Mouse (Mus musculus) left cerebral cortex, adult 9 months (tissue): ENCODE measurements at regions not wholly inside any gene's neighbourhood (a gene's known extent, or its start where the extent isn't known, plus 50 kb on each side); places are given as distances from the start of the nearest gene placed in this dataset.

Experiments used
- DNase-seq, 2 experiments: peaks; one replicate each; pipeline ENCODE4 v3.0.0; 2022; ENCODE audit warnings: low spot score in 2 of 2

DNA sequence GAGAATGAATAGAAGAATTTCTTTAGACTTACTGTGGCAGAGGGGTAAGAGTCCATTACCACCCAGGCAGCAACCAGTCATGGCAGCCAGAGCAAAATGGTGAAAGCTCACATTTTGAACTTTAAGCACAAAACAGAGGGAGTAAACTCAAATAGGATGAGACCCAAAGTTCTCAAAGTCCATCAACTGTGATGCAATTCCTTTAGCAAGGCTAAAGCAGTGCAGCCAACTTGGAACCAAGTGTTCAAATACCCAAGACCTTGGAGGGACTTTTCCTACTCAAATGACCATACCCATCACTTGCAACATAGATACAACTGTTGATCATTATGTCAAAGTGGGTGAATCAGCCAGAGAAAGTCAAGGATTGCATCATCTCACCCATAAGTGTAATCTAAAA lies 380.1 kb downstream of the Hace1 start:
- no peak for DNase-seq

DNA sequence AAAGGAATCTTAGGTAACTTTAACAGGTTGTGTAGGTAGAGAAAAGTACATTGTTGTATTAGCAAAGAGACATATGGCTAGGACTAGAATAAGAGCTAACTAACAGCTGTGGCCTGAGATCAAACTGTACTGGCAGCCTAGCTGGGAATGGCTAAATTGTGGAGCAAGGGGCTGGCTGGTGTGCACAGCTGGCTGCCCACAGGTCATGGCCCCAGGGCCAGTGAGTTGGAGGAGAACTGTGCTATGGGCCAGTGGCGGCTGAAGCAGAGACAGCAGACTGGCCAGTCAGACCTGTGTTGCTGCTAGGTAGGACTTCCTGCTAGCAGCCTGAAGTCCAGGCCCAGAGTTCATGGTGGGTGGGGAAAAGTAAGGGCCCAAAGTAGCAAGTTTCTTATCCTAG lies 394.6 kb downstream of the Hace1 start:
- DNase-seq: no peak

DNA sequence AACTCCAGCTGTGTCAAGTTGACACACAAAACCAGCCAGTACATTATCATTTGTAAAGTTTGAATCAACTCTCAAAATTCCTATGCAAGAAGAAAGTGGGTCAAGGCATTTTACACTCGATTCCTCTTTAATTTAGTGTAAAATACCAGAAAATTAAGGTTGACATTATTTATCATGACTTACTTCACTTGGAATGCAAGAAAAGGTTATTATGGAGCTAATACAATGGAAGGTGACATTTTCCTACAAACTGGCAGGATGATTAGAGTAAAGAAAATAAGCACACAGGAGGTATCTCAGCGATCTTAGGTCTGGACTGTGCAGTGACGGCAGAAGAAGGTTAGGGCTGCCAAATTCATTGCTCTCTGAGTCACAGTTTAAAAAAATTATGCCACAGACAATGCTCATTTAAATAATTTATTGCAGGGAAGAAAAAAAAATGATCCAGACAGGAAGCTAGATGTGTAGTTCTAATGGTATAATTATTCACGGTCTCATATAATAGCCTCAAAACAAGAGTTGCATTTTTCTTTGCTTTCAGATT lies 405.2 kb downstream of the Hace1 start:
- DNase-seq: no peak

DNA sequence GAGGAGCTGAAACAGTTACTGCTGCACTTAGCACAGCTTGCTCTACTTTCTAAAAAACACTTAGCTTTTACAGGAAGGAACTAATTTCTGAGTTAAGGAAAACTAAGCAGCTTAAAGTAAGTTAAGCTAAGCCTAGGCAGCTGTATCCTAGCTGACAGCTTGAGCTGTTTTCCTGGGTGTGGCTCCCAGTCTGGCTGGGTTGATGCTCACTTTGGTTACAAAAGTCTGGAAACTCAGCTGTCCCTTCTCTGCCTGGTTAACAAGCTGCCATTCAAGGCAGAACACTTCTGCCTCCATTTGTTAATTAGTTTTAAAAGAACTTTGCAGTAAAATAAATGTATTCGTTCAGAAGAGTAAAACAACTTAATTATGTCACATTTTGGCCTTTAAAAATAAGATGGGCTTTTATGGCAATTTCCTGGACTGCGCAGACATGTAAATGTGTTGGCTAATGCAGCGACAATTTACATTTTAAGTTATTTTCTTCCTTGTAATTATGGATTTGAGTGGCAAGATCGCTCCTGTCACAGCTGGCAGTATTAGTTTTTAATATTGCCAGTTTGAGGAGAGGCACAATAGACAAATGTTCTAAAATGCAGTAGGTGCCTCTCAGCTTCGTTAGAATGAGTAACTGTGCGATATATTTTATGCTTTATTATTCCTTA lies 406.2 kb downstream of the Hace1 start:
- DNase-seq: no peak

DNA sequence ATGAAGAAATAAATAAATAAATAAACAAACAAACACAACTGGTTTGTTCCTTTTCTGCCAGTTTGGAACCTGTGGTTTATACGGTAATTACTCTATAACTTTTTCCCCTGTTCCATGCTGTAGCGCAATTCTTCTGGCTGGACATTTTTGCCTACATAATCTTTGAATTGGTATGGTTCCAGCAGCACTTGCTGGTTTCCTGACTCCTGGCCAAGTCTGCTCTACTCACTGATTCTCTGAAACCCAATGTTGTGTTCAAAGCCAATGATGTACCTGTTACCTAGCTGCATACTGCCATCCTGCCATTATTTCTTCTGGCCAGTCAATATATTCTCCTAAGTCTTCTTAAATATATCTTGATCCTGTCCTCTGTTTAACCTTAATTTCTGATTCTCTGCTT lies 408.7 kb downstream of the Hace1 start:
- no peak for DNase-seq

DNA sequence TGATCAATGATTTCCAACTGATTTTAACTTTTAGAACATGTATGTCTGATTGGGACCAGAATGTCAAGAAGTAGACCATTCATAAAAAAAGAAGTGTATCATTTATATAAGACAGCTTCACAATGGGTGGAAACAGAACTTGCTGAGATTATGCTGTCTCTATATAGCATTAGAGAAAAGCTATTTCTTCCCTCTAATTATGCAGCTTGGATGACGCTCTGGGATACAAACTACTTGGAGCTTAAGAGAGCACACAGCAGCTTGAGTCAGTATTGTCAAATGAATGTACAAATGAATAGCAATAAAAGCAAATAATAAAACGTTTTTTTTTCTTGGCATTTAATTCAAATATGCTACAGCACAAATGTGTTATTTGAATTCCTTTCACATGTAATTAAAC lies 428.7 kb downstream of the Hace1 start:
- DNase-seq: no peak

DNA sequence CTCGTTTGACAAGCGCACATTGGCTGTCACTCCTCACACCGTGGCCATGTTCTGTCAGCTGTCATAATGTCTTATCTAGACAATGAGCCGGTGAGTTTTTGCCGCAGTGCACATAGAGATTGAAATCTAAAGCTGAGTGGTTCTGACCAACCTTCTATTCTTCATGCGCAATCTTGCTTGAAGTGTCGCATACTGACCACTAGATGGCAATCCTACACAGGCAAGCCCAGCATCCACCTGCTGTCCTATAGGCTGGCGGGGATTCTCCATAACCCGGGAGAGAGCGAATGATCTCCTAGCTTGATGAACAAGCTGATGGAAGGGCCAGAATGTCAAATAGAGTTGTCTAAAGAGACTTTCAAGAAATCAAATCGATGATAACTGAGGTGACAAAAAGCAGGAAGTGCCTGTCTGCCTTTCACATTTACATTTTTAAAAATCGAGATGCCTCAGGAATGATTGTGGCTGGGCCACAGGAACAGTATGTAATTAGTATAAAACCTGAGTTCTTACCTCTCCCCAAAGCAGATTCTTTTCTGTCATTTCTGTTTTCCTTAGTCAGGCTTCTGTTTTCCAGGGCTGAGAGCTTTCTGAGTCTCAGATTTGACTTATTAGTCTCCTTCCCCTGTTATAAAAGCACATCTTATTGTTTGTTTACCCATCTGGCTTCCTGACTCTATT lies 434.4 kb downstream of the Hace1 start:
- DNase-seq: peak; percentile 27 to 80

DNA sequence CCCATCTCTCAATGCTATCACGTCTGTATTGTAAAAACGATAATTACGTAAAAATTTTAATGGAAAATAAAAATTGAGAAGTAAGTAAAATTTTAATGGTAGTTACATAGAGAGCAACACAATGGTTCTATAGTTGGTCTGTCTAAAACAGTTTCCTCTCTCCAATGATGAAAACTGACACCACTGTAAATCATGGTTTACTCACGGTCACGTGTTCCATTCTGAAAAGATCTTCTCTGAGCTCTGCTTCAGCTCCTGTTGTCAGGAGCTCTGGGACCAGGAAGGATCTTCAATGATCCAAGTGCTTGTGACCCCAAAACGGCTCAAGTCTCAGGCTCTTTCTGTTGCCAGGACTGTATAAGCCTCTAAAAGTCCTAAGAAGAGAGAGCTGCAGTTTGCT lies 435.0 kb downstream of the Hace1 start:
- no peak for DNase-seq

DNA sequence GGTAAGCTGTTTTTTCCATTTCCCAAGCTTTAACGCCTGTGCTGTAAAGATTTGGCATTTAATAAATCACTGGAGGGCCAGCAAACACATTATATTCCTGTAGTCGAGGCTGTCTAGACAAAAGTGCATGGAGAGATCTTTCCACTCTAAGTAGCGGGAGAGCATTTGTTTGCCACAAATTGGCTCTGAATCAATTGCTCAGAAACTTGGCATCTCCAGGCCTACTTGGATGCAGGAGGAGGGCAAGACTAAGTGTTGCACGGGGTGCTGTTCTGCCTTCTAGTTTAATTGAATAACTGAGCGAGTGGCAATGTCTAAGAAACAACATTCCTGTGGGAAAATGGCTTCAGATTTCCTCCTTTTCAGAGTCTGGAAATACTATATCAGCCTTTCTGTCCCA lies 438.7 kb downstream of the Hace1 start:
- DNase-seq: no peak

DNA sequence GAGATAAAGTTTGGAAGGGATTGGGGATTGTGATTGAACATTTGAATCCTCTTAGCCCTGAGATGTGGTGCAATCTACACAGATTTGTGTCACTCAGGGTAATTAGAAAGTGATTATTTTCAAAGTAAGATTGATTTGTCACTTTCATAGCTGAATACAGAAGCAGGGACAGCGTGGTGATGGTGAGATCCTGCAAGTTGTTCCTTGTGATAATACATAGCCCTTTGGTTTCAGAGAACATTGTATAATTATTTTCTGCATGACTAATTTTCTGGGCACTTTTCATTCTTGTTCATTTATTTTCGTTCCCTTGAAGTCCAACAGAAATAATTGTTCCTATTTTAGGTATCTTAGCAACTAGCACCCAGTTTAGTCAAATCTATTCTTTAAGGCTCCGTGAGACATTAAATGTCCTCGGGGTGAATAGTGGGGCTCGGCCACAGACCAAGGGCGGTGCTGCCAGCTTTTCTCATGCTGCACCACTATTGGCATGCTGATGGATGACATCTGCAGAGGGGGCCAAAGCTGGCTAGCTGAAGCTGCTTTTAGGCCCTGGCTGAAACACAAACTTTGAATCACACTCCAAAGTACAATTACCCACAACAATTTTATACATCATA lies 468.0 kb downstream of the Hace1 start:
- peak; percentile 15 to 36 for DNase-seq

DNA sequence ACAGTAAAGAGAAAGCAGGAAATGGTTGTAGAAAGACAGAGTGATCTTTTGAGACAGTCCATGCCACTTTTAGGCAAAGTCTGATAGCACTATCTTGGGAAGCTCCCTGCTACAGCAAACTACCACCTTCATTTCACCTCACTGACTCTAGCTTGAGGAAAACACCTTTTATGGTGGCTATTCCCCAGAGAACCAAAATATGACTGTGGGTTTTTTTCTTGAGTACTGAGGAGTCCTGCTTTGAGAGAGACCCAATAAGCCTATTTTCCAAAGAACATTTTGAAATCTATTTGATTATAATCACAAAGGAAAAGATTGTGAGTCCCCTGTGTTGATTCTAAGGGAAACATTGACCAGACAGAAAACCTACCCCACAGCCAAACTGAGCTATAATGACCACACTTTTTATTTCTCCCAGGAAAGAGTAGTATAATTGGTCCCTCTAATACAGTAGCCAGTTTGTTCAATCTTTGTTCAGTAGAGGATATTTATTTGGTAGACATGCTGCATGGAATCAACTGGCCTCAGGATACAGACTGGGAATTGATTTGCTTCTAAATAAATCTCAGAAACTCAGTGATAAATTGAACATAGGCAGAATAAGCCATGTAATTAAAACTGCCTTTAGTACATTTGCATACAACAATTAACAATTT lies 468.6 kb downstream of the Hace1 start:
- DNase-seq: no peak

DNA sequence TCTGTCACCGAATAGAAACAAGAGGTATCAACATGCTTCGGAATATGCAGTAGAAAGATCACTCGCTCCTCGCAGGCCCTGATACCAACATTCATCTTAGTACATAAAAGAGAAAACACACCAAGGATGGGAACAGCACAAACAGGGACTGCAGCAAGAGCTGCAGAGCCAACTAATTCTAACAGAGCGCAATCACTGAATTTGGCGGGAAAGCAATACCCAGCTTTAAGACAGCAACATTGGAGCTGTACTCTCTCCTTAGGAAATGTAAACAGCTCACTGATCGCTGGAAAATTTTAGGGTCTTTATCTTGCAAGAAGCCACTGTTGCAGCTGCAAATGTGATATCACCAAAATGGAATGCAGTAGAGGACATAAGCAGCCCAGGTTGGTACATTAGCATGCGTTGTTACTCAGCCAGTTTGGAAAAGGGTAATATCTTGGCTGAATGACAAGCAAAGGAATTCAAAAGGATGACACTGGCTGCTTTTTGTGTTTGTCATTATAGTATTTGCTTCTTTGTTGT lies 469.3 kb downstream of the Hace1 start:
- no peak for DNase-seq

DNA sequence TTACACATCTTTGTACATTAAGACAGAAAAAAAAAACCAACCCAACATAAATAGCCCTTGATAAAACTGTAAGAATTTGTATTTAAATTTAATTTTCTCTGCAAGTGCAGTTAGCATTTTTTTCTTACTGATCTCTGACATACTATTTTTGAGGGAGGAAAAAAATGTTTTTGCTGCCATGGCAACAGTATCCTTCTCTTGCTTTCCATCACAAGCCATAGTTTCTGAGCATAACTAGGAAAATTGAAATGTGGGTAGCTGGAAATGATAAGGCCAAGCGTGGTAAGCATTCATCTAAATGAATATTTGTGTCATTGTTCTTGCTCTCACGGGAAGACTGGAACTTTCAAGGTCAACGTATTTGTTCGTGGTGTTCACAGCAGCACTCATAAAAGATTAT lies 470.0 kb downstream of the Hace1 start:
- no peak for DNase-seq

DNA sequence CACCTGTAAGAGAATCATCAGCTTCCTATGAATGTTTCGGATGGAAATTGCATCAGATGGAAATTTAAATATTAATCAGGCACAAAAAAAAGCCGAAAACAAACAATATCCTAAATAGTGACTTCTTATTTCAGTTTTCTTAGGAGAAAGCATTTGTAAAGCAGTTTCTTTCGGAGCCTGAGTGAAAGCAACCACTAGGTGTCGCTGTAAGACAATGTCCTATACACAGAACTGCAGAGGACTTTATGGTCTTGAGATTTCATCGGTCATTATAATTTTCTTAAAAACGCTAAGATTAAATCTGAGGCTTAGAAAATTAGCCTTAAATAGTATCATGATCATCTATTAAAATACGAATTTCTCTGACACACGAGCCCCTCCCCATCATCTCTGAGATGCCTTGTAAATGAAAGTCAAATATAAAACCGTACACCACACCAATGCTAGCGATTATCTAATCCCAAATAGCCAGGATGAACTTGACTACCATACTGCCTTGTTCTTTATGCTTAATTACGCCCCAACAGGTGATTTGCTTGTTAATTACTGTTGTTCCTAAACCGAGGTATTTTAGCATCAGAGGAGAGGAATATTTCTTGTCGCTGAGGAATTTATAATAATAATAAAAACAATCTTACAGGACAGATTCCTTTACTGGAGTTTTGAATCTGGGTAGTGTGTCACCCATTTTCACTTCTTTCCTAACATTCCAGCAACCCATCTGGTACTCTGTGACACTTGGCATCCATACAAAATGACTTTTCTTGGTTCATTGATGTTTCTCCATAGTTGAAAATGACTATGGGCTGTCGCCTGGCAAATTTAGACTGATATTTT lies 480.0 kb downstream of the Hace1 start:
- peak; percentile 8 to 67 for DNase-seq

DNA sequence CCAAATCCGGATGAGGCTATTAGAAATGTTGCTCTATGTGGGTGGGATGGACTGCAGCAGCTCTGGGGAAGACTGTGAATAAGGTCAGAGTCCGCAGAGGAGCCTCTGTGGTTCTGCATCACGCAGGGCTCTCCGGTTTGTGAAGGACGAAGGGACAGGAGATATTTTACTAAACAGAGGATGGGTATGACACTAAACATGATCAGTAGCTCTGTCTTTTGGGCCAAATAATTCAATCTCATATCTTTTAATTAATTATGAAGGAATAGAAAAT lies 480.5 kb downstream of the Hace1 start:
- no peak for DNase-seq

DNA sequence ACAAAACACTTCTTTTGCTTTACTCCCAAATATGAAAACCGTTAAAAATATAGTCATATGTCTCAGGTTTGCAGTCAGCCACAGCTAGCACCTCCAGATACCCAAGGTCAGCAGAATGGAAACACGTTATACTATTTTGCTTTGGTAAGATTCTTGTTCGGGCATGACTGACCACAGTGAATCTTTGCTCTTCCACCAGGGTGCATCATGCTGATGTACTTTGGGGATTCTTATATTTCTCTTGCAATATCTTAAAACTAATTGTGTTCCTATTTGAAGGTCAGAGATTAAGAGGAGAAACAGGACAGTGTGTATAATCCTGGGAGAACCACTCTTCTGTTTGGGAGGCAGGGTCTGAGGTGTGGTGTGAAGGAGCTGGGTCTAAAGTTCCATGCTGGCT lies 481.7 kb downstream of the Hace1 start:
- DNase-seq: no peak

DNA sequence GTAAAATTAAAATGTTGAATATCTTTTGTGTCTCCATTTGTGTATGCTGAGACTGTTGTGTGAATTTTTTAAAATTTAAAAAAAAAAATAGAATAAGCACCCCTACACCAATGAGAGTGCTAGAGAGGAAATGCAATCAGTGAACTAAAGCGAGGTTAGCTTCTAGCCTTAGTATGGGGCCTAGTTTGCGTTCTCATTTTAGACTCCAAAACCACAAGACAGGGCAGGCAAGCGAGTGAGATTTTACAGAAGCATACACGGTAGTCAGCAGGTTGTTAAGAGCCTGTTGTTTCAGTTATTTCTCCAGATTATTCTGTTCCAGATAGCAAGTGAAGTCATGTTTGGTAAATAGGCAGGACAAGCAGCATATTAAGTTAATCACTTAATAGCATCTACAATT lies 486.2 kb downstream of the Hace1 start:
- DNase-seq: no peak

DNA sequence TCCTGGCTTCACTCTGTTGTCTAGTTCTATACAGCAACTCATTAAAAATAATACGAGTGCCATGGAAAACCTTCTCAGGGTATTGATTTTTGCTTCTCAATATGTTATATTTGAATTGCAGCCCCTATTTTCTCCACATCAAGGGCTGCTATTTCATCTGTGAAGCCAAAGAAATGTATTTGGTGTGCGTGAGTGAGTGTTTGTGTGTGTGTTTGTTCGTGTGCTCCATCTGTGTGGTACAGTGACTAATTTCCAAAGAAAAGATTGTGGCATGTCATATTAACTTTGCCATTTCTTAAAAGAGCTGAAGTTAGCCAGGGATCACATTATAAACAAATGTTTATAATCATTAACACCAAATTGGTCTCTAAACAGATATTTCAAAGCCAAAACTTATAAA lies 493.1 kb downstream of the Hace1 start:
- DNase-seq: no peak

DNA sequence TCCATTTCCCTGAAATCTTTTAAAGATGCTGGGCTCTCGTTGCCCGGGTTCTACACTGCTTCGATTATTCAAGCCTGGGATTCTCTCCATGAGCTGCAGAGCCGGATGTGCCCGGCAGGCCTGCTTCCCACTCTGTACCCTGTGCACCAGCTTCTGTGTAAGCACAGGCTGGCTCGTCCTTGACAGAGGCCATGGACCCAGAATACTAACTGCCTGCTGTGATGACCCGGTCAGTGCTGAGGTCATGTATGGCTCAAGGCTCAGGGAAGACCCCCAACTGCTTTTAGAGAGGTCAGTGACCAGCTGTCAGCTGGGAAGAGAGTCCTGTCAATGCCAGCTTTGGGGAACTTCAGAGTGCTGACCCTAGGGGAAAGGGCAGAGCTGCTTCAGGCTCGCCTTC lies 493.6 kb downstream of the Hace1 start:
- DNase-seq: no peak

DNA sequence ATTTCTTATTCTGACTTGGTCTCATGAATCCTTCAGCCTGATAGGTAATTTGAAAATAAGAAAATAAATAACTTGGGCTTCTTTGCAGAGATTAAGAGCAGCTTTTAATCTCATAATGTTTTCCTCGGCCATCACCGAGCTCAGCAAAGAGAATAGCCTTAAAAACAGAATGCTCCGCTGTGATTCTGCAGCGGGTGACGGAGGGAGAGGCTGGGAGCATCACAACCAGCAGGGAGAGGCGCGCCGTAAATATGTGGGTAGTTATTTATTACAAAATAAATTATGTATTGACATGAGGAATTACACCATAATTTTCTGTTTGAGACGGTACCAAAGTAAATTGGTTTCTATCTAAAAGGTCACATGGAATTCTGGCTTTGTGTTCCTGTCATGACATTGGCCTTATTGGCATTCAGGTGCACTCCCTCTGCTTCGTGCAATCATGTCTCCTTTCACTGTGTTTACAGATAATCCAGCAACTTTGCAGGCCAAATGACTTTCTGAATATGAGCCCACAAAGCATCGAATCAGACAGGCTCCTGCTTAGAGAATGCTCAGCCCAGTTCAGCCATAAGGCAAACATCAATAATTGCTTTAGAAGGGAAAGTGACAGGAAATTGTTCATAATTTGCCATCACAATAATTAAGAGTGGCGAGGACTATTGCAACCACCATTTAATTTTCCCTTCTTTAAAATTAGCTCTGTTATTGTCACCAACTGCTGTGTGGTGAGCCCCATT lies 494.4 kb downstream of the Hace1 start:
- DNase-seq: no peak
